Mouse (Mus musculus) MEL (cell line): Measurements from ENCODE around the gene Hs3st4. TPM values are rescaled to one million over a fixed set of nuclear protein-coding genes. Genes with fewer than 3 reads are reported as not detected.

Experiments
- DNase-seq: peaks from one replicate; pipeline ENCODE4 v3.0.0; 2011; ENCODE audit warnings: low read depth, low spot score
- H3K27ac ChIP-seq: 2 replicates; pipeline ENCODE4 v1.5.1; 2012; ENCODE audit warnings: low read depth, mild to moderate bottlenecking, control low read depth, low read length, moderate library complexity; ENCODE audit not compliant: control insufficient read depth
- H3K27me3 ChIP-seq, 2 experiments: fragments of 150-350 bp in 1 of 2; sonication (generic) in 1 of 2; 2 replicates each; pipeline ENCODE4 v1.6.1; 2012; ENCODE audit warnings: low read length in 2 of 2, mild to moderate bottlenecking in 2 of 2, improper control_type of control experiment in 1 of 2, moderate library complexity in 1 of 2; ENCODE audit not compliant: insufficient read depth in 2 of 2, control insufficient read depth in 1 of 2
- H3K36me3 ChIP-seq, 2 experiments: 2 replicates each; pipeline ENCODE4 v1.6.1; 2012 to 2014; ENCODE audit warnings: low read length in 2 of 2, improper control_type of control experiment in 1 of 2, inconsistent platforms in 1 of 2, mild to moderate bottlenecking in 1 of 2; ENCODE audit not compliant: insufficient read depth in 2 of 2, control insufficient read depth in 1 of 2
- H3K4me1 ChIP-seq, 2 experiments: fragments of 150-350 bp in 1 of 2; sonication (generic) in 1 of 2; 2 replicates each; pipeline ENCODE4 v1.6.1; 2012; ENCODE audit warnings: low read length in 2 of 2, improper control_type of control experiment in 1 of 2, mild to moderate bottlenecking in 1 of 2; ENCODE audit not compliant: insufficient read depth in 2 of 2, control insufficient read depth in 1 of 2
- H3K4me3 ChIP-seq, 2 experiments: fragments of 150-350 bp in 1 of 2; sonication (generic) in 1 of 2; 2 replicates each; pipeline ENCODE4 v1.5.1; 2012; ENCODE audit warnings: low read depth in 2 of 2, low read length in 2 of 2, mild to moderate bottlenecking in 2 of 2, moderate library complexity in 2 of 2, control low read depth in 1 of 2, improper control_type of control experiment in 1 of 2; ENCODE audit not compliant: control insufficient read depth in 1 of 2, insufficient read depth in 1 of 2
- H3K79me2 ChIP-seq: 2 replicates; pipeline ENCODE4 v1.6.1; 2012; ENCODE audit warnings: mild to moderate bottlenecking, low read length, moderate library complexity; ENCODE audit not compliant: control insufficient read depth, poor library complexity, insufficient read depth
- H3K9ac ChIP-seq: 2 replicates; pipeline ENCODE4 v1.6.1; 2012; ENCODE audit warnings: low read depth, mild to moderate bottlenecking, control low read depth, low read length, moderate library complexity; ENCODE audit not compliant: control insufficient read depth, poor library complexity, severe bottlenecking
- H3K9me3 ChIP-seq: fragments of 150-350 bp; sonication (generic); replicated peaks from 2 replicates; pipeline ENCODE4 v1.6.1; 2012; ENCODE audit warnings: mild to moderate bottlenecking, low read length, improper control_type of control experiment, moderate library complexity; ENCODE audit not compliant: insufficient read depth
- BHLHE40 ChIP-seq: IDR thresholded peaks from 2 replicates; pipeline ENCODE4 v1.6.1; 2012; ENCODE audit warnings: low read depth, mild to moderate bottlenecking, inconsistent platforms, low read length, improper control_type of control experiment, borderline replicate concordance
- CHD2 ChIP-seq: IDR thresholded peaks from 2 replicates; pipeline ENCODE4 v1.6.1; 2011; ENCODE audit warnings: low read length, improper control_type of control experiment
- E2F4 ChIP-seq: IDR thresholded peaks from 2 replicates; pipeline ENCODE4 v1.6.1; 2011; ENCODE audit warnings: low read depth, low read length, improper control_type of control experiment, borderline replicate concordance
- ELF1 ChIP-seq: IDR thresholded peaks from 2 replicates; pipeline ENCODE4 v1.6.1; 2014; ENCODE audit warnings: low read depth, mild to moderate bottlenecking, inconsistent platforms, low read length, improper control_type of control experiment, moderate library complexity
- ETS1 ChIP-seq: IDR thresholded peaks from 2 replicates; pipeline ENCODE4 v1.6.1; 2012; ENCODE audit warnings: low read depth, mild to moderate bottlenecking, inconsistent platforms, low read length, improper control_type of control experiment, moderate library complexity
- GABPA ChIP-seq: IDR thresholded peaks from 2 replicates; pipeline ENCODE4 v1.6.1; 2012; ENCODE audit warnings: low read depth, mild to moderate bottlenecking, inconsistent platforms, low read length, improper control_type of control experiment, moderate library complexity
- GATA1 ChIP-seq: IDR thresholded peaks from 2 replicates; pipeline ENCODE4 v1.6.1; 2011; ENCODE audit warnings: low read depth, low read length, improper control_type of control experiment
- HCFC1 ChIP-seq: IDR thresholded peaks from 2 replicates; pipeline ENCODE4 v1.6.1; 2012; ENCODE audit warnings: low read depth, mild to moderate bottlenecking, inconsistent platforms, low read length, improper control_type of control experiment, moderate library complexity
- JUND ChIP-seq: IDR thresholded peaks from 2 replicates; pipeline ENCODE4 v1.6.1; 2011; ENCODE audit warnings: low read depth, mild to moderate bottlenecking, improper control_type of control experiment, low read length
- MAX ChIP-seq: IDR thresholded peaks from 2 replicates; pipeline ENCODE4 v1.6.1; 2011; ENCODE audit warnings: low read length, improper control_type of control experiment
- MAZ ChIP-seq: IDR thresholded peaks from 2 replicates; pipeline ENCODE4 v1.6.1; 2012; ENCODE audit warnings: low read depth, mild to moderate bottlenecking, inconsistent platforms, low read length, improper control_type of control experiment
- MEF2A ChIP-seq: IDR thresholded peaks from 2 replicates; pipeline ENCODE4 v1.6.1; 2014; ENCODE audit warnings: low read depth, mild to moderate bottlenecking, inconsistent platforms, low read length, improper control_type of control experiment; ENCODE audit not compliant: poor library complexity, insufficient replicate concordance, severe bottlenecking; ENCODE audit errors: extremely low read depth
- MYB ChIP-seq: IDR thresholded peaks from 2 replicates; pipeline ENCODE4 v1.6.1; 2011; ENCODE audit warnings: mild to moderate bottlenecking, low read depth, low read length, improper control_type of control experiment
- MYC ChIP-seq: IDR thresholded peaks from 2 replicates; pipeline ENCODE4 v1.6.1; 2011; ENCODE audit warnings: low read depth, mild to moderate bottlenecking, low read length, improper control_type of control experiment, moderate library complexity
- NELFE ChIP-seq: IDR thresholded peaks from 2 replicates; pipeline ENCODE4 v1.6.1; 2011; ENCODE audit warnings: low read depth, low read length, improper control_type of control experiment
- NRF1 ChIP-seq: IDR thresholded peaks from 2 replicates; pipeline ENCODE4 v1.6.1; 2014; ENCODE audit warnings: low read depth, mild to moderate bottlenecking, inconsistent platforms, low read length, improper control_type of control experiment, moderate library complexity; ENCODE audit not compliant: poor library complexity, insufficient read depth, severe bottlenecking
- POLR2A ChIP-seq, 2 experiments: IDR thresholded peaks; 2 replicates each; pipeline ENCODE4 v1.6.1; 2011 to 2012; ENCODE audit warnings: low read length in 2 of 2, mild to moderate bottlenecking in 2 of 2, control low read depth in 1 of 2, improper control_type of control experiment in 1 of 2, low read depth in 1 of 2, moderate library complexity in 1 of 2; ENCODE audit not compliant: control insufficient read depth in 1 of 2, insufficient read depth in 1 of 2, poor library complexity in 1 of 2
- POLR2AphosphoS5 ChIP-seq: IDR thresholded peaks from 2 replicates; pipeline ENCODE4 v1.6.1; 2012; ENCODE audit warnings: low read depth, borderline replicate concordance, mild to moderate bottlenecking, inconsistent platforms, low read length, moderate library complexity, mixed read lengths
- RAD21 ChIP-seq: IDR thresholded peaks from 2 replicates; pipeline ENCODE4 v1.6.1; 2011; ENCODE audit warnings: mild to moderate bottlenecking, low read depth, low read length, improper control_type of control experiment
- RCOR1 ChIP-seq: IDR thresholded peaks from 2 replicates; pipeline ENCODE4 v1.6.1; 2012; ENCODE audit warnings: low read depth, mild to moderate bottlenecking, inconsistent platforms, low read length, improper control_type of control experiment
- TAL1 ChIP-seq: IDR thresholded peaks from 2 replicates; pipeline ENCODE4 v1.6.1; 2012; ENCODE audit warnings: mild to moderate bottlenecking, inconsistent platforms, low read length, moderate library complexity, mixed read lengths
- TBP ChIP-seq: IDR thresholded peaks from 2 replicates; pipeline ENCODE4 v1.8.0; 2011; ENCODE audit warnings: low read depth, low read length, improper control_type of control experiment
- TCF12 ChIP-seq: IDR thresholded peaks from 2 replicates; pipeline ENCODE4 v1.6.1; 2014; ENCODE audit warnings: low read depth, mild to moderate bottlenecking, inconsistent platforms, low read length, improper control_type of control experiment, moderate library complexity
- UBTF ChIP-seq: IDR thresholded peaks from 2 replicates; pipeline ENCODE4 v1.6.1; 2012; ENCODE audit warnings: low read depth, mild to moderate bottlenecking, inconsistent platforms, low read length, improper control_type of control experiment, moderate library complexity, borderline replicate concordance; ENCODE audit not compliant: insufficient read depth
- ZMIZ1 ChIP-seq: IDR thresholded peaks from 2 replicates; pipeline ENCODE4 v1.6.1; 2012; ENCODE audit warnings: low read depth, mild to moderate bottlenecking, inconsistent platforms, low read length, improper control_type of control experiment, moderate library complexity
- polyA plus RNA-seq, 2 experiments: library from polyadenylated mRNA; stranded (reverse) in 1 of 2; unstranded in 1 of 2; fragments of >175 nt in 1 of 2; fragments of >200 nt in 1 of 2; gene quantifications; 2 replicates each; pipeline versions ENCODE4 v1.2.1 to v1.2.4; 2012; ENCODE audit warnings: low replicate concordance in 2 of 2, low read depth in 1 of 2; ENCODE audit not compliant: insufficient read length in 2 of 2, insufficient read depth in 1 of 2, missing spikeins in 1 of 2
- total RNA-seq: library from RNA; depleted of rRNA; stranded (reverse); fragments of 300-350 nt; gene quantifications from 2 replicates; pipeline ENCODE4 v1.2.3, GENCODE M21; 2012

Hs3st4 gene
- total and polyA plus RNA-seq, 3 experiments: not detected

DNA sequence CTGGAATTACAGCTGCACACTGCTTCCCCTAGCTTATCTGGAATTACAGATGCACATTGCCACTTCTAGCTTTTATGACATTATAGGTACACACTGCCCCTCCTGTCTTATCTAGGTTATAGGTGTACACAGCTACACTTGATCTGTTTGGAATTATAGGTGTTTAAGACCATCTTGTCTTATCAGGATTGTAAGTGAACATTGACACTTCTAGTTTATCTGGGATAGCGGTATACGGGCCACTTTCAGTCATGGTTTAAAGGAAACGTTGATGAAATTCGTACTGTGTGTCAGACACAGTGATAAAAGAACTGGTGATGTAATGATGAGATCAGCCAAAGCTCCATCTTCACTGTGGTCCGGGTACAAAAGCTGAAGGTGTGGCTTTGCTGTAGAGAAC, 67.8 kb downstream of the Hs3st4 start:
- H3K27me3 ChIP-seq: no peaks in the 10 kb centered on the region
- no peak for TF ChIP-seq GABPA
- no peak for TF ChIP-seq UBTF
- TF ChIP-seq NELFE: no peak
- no peak for TF ChIP-seq RCOR1
- no peak for TF ChIP-seq E2F4
- TF ChIP-seq CHD2: no peak
- TF ChIP-seq ELF1: no peak
- no peak for TF ChIP-seq POLR2AphosphoS5
- no peak for TF ChIP-seq NRF1
- TF ChIP-seq MAZ: no peak
- no peak for TF ChIP-seq POLR2A (IDR thresholded peaks at IDR 0.05; ENCODE audit: control insufficient read depth in 1 of 2, insufficient read depth in 1 of 2, low read depth in 1 of 2, low read length in 2 of 2, poor library complexity in 1 of 2)
- TF ChIP-seq TBP: no peak
- no peak for TF ChIP-seq ETS1
- H3K79me2 ChIP-seq: no peaks in the 10 kb centered on the region
- H3K27ac ChIP-seq: no peak overlapping the region
- no peak for DNase-seq
- no peaks in the 10 kb centered on the region for H3K9me3 ChIP-seq
- no peak overlapping the region for H3K9ac ChIP-seq
- no peak overlapping the region for H3K4me3 ChIP-seq
- H3K36me3 ChIP-seq: no peaks in the 10 kb centered on the region
- H3K4me1 ChIP-seq: no peaks in the 10 kb centered on the region

DNA sequence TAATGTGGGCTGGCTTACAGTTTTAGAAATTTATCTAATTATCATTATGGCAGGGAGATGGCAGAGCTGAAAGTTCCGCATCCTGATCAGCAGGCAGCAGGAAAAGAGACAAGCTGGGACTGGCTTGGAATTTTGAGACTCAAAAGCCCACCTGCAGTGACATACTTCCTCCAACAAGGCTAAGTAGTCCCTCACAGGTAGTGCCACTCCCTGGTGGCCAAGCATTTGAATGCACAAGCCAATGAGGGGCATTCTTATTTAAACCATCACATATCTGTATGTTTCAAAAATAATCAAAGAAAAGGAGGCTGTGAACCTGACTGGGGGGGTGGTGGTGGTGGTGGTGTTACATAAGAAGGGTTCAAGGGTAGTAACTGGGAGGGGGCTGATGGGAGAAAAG, 101.1 kb downstream of the Hs3st4 start:
- TF ChIP-seq RAD21 (no peak), UBTF (no peak), TAL1 (no peak), MEF2A (no peak), JUND (no peak), TBP (no peak), ZMIZ1 (no peak), MAX (no peak), MYC (no peak), NELFE (no peak), HCFC1 (no peak), TCF12 (no peak), GATA1 (no peak), MYB (no peak), BHLHE40 (no peak)
- H3K4me1 ChIP-seq: no peaks in the 10 kb centered on the region
- H3K27ac ChIP-seq: no peak overlapping the region
- no peak for DNase-seq
- H3K9me3 ChIP-seq: no peaks in the 10 kb centered on the region
- no peak overlapping the region for H3K9ac ChIP-seq
- no peaks in the 10 kb centered on the region for H3K36me3 ChIP-seq
- no peak overlapping the region for H3K4me3 ChIP-seq
- no peaks in the 10 kb centered on the region for H3K79me2 ChIP-seq
- H3K27me3 ChIP-seq: no peaks in the 10 kb centered on the region
